Mouse (Mus musculus): ENCODE results near the gene Krtap12-1.
"Not testable (repeated sequence)": the region's sequence is repeated elsewhere in the genome, so short reads cannot be mapped to it uniquely, and the experiment has no call there.

Gene Krtap12-1

GRCm38 (mm10) chr10:77741924-77742688 lies 21.7 kb downstream of the Krtap12-1 start, which contains the start of gene Gm18596:
Gene Gm18596, minus strand, starts transcription at chr10:77742638.
- in situ Hi-C loops (cut with MboI, MseI): not testable (repeated sequence)

GRCm38 (mm10) chr10:77750686-77751085 lies 30.3 kb downstream of the Krtap12-1 start:
- in situ Hi-C loops (cut with MboI, MseI): not testable (repeated sequence)

- in situ Hi-C loops (cut with MboI, MseI): not testable (repeated sequence)
Observed at GRCm38 (mm10) chr10:77751254-77751653, 30.9 kb downstream of the Krtap12-1 start, which contains the start of gene Gm9736. Gene Gm9736, minus strand, starts transcription at chr10:77751354.

- in situ Hi-C loops (cut with MboI, MseI): not testable (repeated sequence)
Observed at GRCm38 (mm10) chr10:77752312-77752711, 31.9 kb downstream of the Krtap12-1 start.

- in situ Hi-C loops (cut with MboI, MseI): no loop called here
Observed at GRCm38 (mm10) chr10:77753448-77753847, 33.0 kb downstream of the Krtap12-1 start.

- in situ Hi-C loops (cut with MboI, MseI): not testable (repeated sequence)
Observed at GRCm38 (mm10) chr10:77759582-77759981, 39.2 kb downstream of the Krtap12-1 start, which contains the start of gene Gm3233. Gene Gm3233, minus strand, starts transcription at chr10:77759682.

GRCm38 (mm10) chr10:77769727-77770126 lies 49.3 kb downstream of the Krtap12-1 start:
- in situ Hi-C loops (cut with MboI, MseI): no loop called here
